Mouse (Mus musculus): ENCODE data around the gene Rtn1.
A peak's percentile ranks its signal among the peaks of the same experiment; 100 is the strongest.

Rtn1 gene

GRCm38 (mm10) chr12:72374823-72375225, 34.0 kb downstream of the Rtn1 start:
- DNase-seq (ENCODE audit: inconsistent ontology term), result peak; percentile 63

GRCm38 (mm10) chr12:72373916-72374615, 34.8 kb downstream of the Rtn1 start:
- peak; percentile 22 for DNase-seq (ENCODE audit: inconsistent ontology term)

- no peak for DNase-seq (ENCODE audit: inconsistent ontology term)
These were observed 38.8 kb downstream of the Rtn1 start for GRCm38 (mm10) chr12:72370081-72370480.

GRCm38 (mm10) chr12:72366763-72367162, 42.1 kb downstream of the Rtn1 start:
- no peak for DNase-seq (ENCODE audit: inconsistent ontology term)

GRCm38 (mm10) chr12:72366104-72366437, 42.8 kb downstream of the Rtn1 start:
- DNase-seq (ENCODE audit: inconsistent ontology term), result no peak

- DNase-seq (ENCODE audit: inconsistent ontology term), result no peak
These were observed 43.4 kb downstream of the Rtn1 start for GRCm38 (mm10) chr12:72365231-72366103.

GRCm38 (mm10) chr12:72364543-72364942, 44.3 kb downstream of the Rtn1 start:
- no peak for DNase-seq (ENCODE audit: inconsistent ontology term)

GRCm38 (mm10) chr12:72361701-72362354, 47.0 kb downstream of the Rtn1 start:
- no peak for DNase-seq (ENCODE audit: inconsistent ontology term)

GRCm38 (mm10) chr12:72360926-72361615, 47.8 kb downstream of the Rtn1 start:
- peak; percentile 17 for DNase-seq (ENCODE audit: inconsistent ontology term)

- DNase-seq (ENCODE audit: inconsistent ontology term), result no peak
These were observed 49.0 kb downstream of the Rtn1 start for GRCm38 (mm10) chr12:72359903-72360302.

- DNase-seq (ENCODE audit: inconsistent ontology term), result no peak
These were observed 51.0 kb downstream of the Rtn1 start for GRCm38 (mm10) chr12:72357667-72358420.

- peak; percentile 19 for DNase-seq (ENCODE audit: inconsistent ontology term)
These were observed 54.6 kb downstream of the Rtn1 start for GRCm38 (mm10) chr12:72354241-72354640.

GRCm38 (mm10) chr12:72353506-72353905, 55.3 kb downstream of the Rtn1 start:
- no peak for DNase-seq (ENCODE audit: inconsistent ontology term)

- no peak for DNase-seq (ENCODE audit: inconsistent ontology term)
These were observed 60.3 kb downstream of the Rtn1 start for GRCm38 (mm10) chr12:72348508-72348907.

GRCm38 (mm10) chr12:72347184-72347583, 61.7 kb downstream of the Rtn1 start:
- no peak for DNase-seq (ENCODE audit: inconsistent ontology term)

- DNase-seq (ENCODE audit: inconsistent ontology term), result peak; percentile 91
These were observed 65.2 kb downstream of the Rtn1 start for GRCm38 (mm10) chr12:72343639-72344038.

GRCm38 (mm10) chr12:72336009-72336408, 72.8 kb downstream of the Rtn1 start:
- DNase-seq (ENCODE audit: inconsistent ontology term), result no peak

GRCm38 (mm10) chr12:72332488-72333013, 76.3 kb downstream of the Rtn1 start:
- no peak for DNase-seq (ENCODE audit: inconsistent ontology term)

GRCm38 (mm10) chr12:72331912-72332487, 76.9 kb downstream of the Rtn1 start:
- no peak for DNase-seq (ENCODE audit: inconsistent ontology term)

GRCm38 (mm10) chr12:72326087-72326486, 82.8 kb downstream of the Rtn1 start:
- no peak for DNase-seq (ENCODE audit: inconsistent ontology term)

GRCm38 (mm10) chr12:72325025-72325424, 83.8 kb downstream of the Rtn1 start:
- peak; percentile 73 for DNase-seq (ENCODE audit: inconsistent ontology term)

Measured in Muller cell, postnatal 12 days (primary cell).